Mouse (Mus musculus): ENCODE results near the gene Fam155a.

The Fam155a gene

GRCm38 (mm10) chr8:9167995-9168394, 603.0 kb downstream of the Fam155a start:
- no peak for DNase-seq

- no peak for DNase-seq
Observed at GRCm38 (mm10) chr8:9161606-9162005, 609.4 kb downstream of the Fam155a start.

- no peak for DNase-seq
Observed at GRCm38 (mm10) chr8:9159322-9159721, 611.6 kb downstream of the Fam155a start.

GRCm38 (mm10) chr8:9158652-9159051, 612.3 kb downstream of the Fam155a start:
- no peak for DNase-seq

GRCm38 (mm10) chr8:9157141-9157781, 613.7 kb downstream of the Fam155a start:
- DNase-seq, result no peak

All from layer of hippocampus, adult 9-11 months (tissue).